Mouse (Mus musculus) E14TG2a.4 (cell line): Measurements from ENCODE around the gene Tnfaip3.

Experiments
- H3K27me3 ChIP-seq: 2 replicates; pipeline ENCODE4 v1.6.1; 2014; ENCODE audit warnings: low read length, control low read depth; ENCODE audit not compliant: insufficient read depth
- H3K36me3 ChIP-seq: 2 replicates; pipeline ENCODE4 v1.6.1; 2014; ENCODE audit warnings: low read length, control low read depth; ENCODE audit not compliant: insufficient read depth
- H3K4me1 ChIP-seq: replicated peaks from 2 replicates; pipeline ENCODE4 v1.6.1; 2014; ENCODE audit warnings: low read depth, low read length, control low read depth
- H3K4me3 ChIP-seq: replicated peaks from 2 replicates; pipeline ENCODE4 v1.5.1; 2014; ENCODE audit warnings: mild to moderate bottlenecking, low read length
- H3K9me3 ChIP-seq: 2 replicates; pipeline ENCODE4 v1.6.1; 2014; ENCODE audit warnings: low read length, control low read depth
- CTCF ChIP-seq: conservative IDR thresholded peaks from 2 replicates; pipeline ENCODE4 v1.5.1; 2014; ENCODE audit warnings: low read length
- NANOG ChIP-seq: IDR thresholded peaks from 2 replicates; pipeline ENCODE4 v1.6.1; 2014; ENCODE audit warnings: borderline replicate concordance, low read length, mixed read lengths
- POU5F1 ChIP-seq: IDR thresholded peaks from 2 replicates; pipeline ENCODE4 v1.6.1; 2014; ENCODE audit warnings: low read length, borderline replicate concordance

The Tnfaip3 gene

GRCm38 (mm10) chr10:19044765-19045516 lies 29.5 kb upstream of the Tnfaip3 start:
- Histone ChIP-seq H3K9me3 (no peaks in the 10 kb centered on the region), H3K4me3 (no peak overlapping the region), H3K27me3 (no peaks in the 10 kb centered on the region), H3K36me3 (no peaks in the 10 kb centered on the region), H3K4me1 (no peaks in the 10 kb centered on the region)
- TF ChIP-seq NANOG: no peak

GRCm38 (mm10) chr10:19043529-19044262 lies 28.2 kb upstream of the Tnfaip3 start:
- no peak overlapping the region for H3K4me3 ChIP-seq
- H3K9me3 ChIP-seq: no peaks in the 10 kb centered on the region
- H3K27me3 ChIP-seq: no peaks in the 10 kb centered on the region
- no peaks in the 10 kb centered on the region for H3K36me3 ChIP-seq
- H3K4me1 ChIP-seq: no peaks in the 10 kb centered on the region
- TF ChIP-seq CTCF (no peak), POU5F1 (no peak), NANOG (no peak)

- H3K9me3 ChIP-seq: no peaks in the 10 kb centered on the region
- H3K36me3 ChIP-seq: no peaks in the 10 kb centered on the region
- H3K4me3 ChIP-seq: no peak overlapping the region
- H3K4me1 ChIP-seq: no peaks in the 10 kb centered on the region
- peaks cover 3% of the 10 kb centered on the region; the same call in 1 of the 2 replicates for H3K27me3 ChIP-seq
- no peak for TF ChIP-seq CTCF
- TF ChIP-seq NANOG: no peak
- TF ChIP-seq POU5F1: no peak
Measured at GRCm38 (mm10) chr10:19040147-19040546, 24.7 kb upstream of the Tnfaip3 start.

GRCm38 (mm10) chr10:19034764-19035163 lies 19.3 kb upstream of the Tnfaip3 start:
- Histone ChIP-seq H3K27me3 (peaks cover 3% of the 10 kb centered on the region; the same call in 1 of the 2 replicates), H3K4me1 (no peaks in the 10 kb centered on the region), H3K4me3 (no peak overlapping the region), H3K9me3 (no peaks in the 10 kb centered on the region), H3K36me3 (no peaks in the 10 kb centered on the region)
- TF ChIP-seq POU5F1: no peak

- TF ChIP-seq CTCF: no peak
- TF ChIP-seq NANOG: no peak
- TF ChIP-seq POU5F1: no peak
Measured at GRCm38 (mm10) chr10:19033696-19034095, 18.2 kb upstream of the Tnfaip3 start.

GRCm38 (mm10) chr10:19031875-19032274 lies 16.4 kb upstream of the Tnfaip3 start:
- H3K27me3 ChIP-seq: peaks cover 3% of the 10 kb centered on the region; the same call in 1 of the 2 replicates
- TF ChIP-seq POU5F1: no peak
- no peak for TF ChIP-seq CTCF
- TF ChIP-seq NANOG: no peak
- H3K4me1 ChIP-seq: no peaks in the 10 kb centered on the region
- H3K9me3 ChIP-seq: no peaks in the 10 kb centered on the region
- H3K36me3 ChIP-seq: no peaks in the 10 kb centered on the region
- H3K4me3 ChIP-seq: no peak overlapping the region

More at GRCm38 (mm10) chr10:19033696-19034095, 18.2 kb upstream of the Tnfaip3 start:
- Histone ChIP-seq H3K36me3 (no peaks in the 10 kb centered on the region), H3K4me3 (no peak overlapping the region), H3K9me3 (no peaks in the 10 kb centered on the region), H3K4me1 (no peaks in the 10 kb centered on the region), H3K27me3 (peaks cover 3% of the 10 kb centered on the region; the same call in 1 of the 2 replicates)

- Histone ChIP-seq H3K9me3 (no peaks in the 10 kb centered on the region), H3K27me3 (peaks cover 3% of the 10 kb centered on the region; the same call in 1 of the 2 replicates), H3K36me3 (no peaks in the 10 kb centered on the region), H3K4me3 (no peak overlapping the region), H3K4me1 (no peaks in the 10 kb centered on the region)
- TF ChIP-seq POU5F1: no peak
Measured at GRCm38 (mm10) chr10:19030628-19031027, 15.2 kb upstream of the Tnfaip3 start.

- Histone ChIP-seq H3K27me3 (no peaks in the 10 kb centered on the region), H3K36me3 (no peaks in the 10 kb centered on the region), H3K4me3 (no peak overlapping the region), H3K4me1 (no peaks in the 10 kb centered on the region), H3K9me3 (no peaks in the 10 kb centered on the region)
- TF ChIP-seq CTCF: no peak
- TF ChIP-seq POU5F1: no peak
- no peak for TF ChIP-seq NANOG
Measured at GRCm38 (mm10) chr10:19026710-19027109, 11.3 kb upstream of the Tnfaip3 start.
